Mouse (Mus musculus) c-Kit-negative CD71-positive TER-119-positive erythroid progenitor cells, embryonic 14.5 days (primary cell): ENCODE results near the gene Atp6v1e1.
A peak's percentile ranks its signal among the peaks of the same experiment; 100 is the strongest.
"Not testable (repeated sequence)": the region's sequence is repeated elsewhere in the genome, so short reads cannot be mapped to it uniquely, and the experiment has no call there.

Experiments used
- DNase-seq: peaks from one replicate; pipeline ENCODE4 v3.0.0-alpha.2; 2013; ENCODE audit warnings: low read depth, low spot score

Atp6v1e1 gene

GRCm38 (mm10) chr6:120820144-120820543, 2.4 kb downstream of the Atp6v1e1 start:
- no peak for DNase-seq

GRCm38 (mm10) chr6:120819294-120819693, 3.3 kb downstream of the Atp6v1e1 start:
- DNase-seq, result no peak

DNA sequence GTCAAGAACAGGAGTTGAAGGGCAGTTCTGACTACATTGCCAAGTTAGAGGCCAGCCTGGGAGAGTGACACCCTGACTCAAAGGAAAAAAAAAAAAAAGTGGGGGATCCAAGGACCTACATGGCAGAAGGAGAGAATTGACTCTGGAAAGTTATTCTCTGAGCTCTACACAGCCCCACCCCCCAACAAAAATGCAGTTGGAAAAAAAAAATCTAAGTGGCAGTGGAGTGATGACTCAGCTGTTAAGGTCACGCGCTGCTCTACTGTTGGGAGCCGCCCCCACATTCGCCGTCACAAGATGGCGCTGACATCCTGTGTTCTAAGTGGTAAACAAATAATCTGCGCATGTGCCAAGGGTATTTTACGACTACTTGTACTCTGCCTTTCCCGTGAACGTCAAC, 10.6 kb downstream of the Atp6v1e1 start:
- DNase-seq, result not testable (repeated sequence)

- DNase-seq, result no peak
Measured at GRCm38 (mm10) chr6:120807738-120808081, 14.9 kb downstream of the Atp6v1e1 start.

DNA sequence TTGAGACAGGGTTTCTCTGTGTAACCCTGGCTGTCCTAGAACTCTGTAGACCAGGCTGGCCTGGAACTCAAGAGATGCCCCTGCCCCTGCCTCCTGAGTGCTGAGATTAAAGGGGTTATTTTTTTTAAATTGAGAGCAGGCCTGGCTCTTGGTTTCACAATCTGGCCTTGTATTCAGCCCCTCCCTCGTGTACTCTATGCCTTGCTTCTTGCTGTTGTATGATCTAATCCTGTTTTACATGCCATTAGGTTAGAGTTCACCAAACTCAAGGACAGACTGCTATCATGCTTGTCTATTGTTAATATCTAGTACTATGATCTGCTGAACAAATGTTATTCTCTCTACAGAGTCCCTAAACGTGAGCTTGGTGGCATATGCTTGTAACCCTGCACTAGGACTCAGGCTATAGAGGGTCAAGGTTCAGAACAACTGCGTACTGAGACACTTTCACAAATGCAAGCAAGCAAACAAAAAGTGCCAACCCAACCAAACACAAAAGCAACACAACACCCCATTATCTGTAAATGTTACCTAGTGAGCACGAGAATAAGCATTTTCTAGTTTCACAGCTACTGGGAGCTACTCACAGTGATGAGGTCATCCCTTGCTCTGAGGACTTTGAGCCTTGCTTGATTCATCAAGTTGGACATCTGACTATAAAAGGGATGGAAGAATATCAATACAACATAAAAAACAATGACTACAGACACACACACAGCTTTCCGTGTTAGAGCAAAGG, 15.4 kb downstream of the Atp6v1e1 start:
- DNase-seq, result no peak

DNA sequence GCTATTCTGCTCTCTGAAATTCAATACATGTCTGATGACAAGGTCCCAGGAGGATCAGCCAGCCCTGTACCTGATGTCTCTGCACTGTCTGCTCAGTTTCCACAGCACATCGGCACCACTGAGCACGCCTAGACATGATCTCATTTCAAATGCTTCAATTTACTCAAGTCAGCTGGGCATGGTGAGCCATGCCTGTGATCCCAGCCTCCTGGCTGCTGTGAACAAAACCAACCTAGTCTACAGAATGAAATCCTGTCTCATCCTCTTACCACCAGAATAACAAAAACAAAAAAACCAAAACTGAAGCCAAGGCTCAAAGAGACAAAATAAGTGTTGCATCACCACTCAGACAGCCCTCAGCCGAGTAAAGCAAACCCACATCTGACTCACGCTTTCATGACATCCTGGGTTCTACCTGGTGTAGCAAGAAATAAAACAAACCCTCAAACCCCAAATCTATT, 23.0 kb downstream of the Atp6v1e1 start:
- no peak for DNase-seq

- no peak for DNase-seq
Measured at GRCm38 (mm10) chr6:120798905-120799304, 23.7 kb downstream of the Atp6v1e1 start.

GRCm38 (mm10) chr6:120798019-120798418, 24.6 kb downstream of the Atp6v1e1 start:
- no peak for DNase-seq

GRCm38 (mm10) chr6:120796111-120796510, 26.5 kb downstream of the Atp6v1e1 start:
- no peak for DNase-seq

GRCm38 (mm10) chr6:120795422-120796086, 27.0 kb downstream of the Atp6v1e1 start:
- DNase-seq, result no peak

GRCm38 (mm10) chr6:120792947-120793346, 29.6 kb downstream of the Atp6v1e1 start:
- no peak for DNase-seq

DNA sequence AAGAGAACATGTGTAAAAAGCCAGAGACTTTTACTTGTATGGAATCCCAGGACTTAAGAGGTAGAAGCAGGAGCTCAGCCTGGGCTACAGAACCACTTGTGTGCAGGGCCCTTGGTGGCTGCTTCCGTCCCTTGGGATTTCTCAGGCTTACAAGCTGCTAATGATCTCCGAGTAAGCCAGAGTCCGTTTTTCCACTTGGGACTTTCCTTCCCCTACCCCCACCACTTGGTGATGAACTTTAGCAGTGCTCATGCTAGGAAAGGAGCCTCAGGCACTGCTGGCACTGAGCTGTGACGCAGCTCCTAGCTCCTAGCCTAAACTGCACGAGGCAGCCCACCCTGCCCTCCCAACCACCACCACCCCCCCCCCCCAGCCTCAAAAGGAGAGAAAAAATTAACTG, 31.9 kb downstream of the Atp6v1e1 start:
- DNase-seq, result no peak

DNA sequence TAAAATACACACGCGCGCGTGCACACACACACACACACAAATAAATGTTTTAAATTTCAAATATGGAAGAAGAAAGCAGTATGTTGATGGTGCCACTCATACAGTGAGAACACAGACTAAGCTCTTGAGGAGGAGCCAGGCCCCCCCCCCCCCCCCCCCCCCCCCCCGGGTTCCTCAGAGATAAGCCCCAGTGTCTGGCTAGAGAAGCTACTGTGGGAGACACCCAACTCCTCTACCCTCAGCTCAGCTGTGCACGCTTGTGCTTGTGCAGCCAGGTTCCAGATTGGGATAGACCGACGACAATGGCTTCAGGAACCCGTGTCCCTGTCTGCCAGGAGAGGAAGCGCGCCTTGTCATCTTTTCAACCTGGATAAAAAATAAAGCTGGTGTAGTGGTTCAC, 32.4 kb downstream of the Atp6v1e1 start:
- no peak for DNase-seq

DNA sequence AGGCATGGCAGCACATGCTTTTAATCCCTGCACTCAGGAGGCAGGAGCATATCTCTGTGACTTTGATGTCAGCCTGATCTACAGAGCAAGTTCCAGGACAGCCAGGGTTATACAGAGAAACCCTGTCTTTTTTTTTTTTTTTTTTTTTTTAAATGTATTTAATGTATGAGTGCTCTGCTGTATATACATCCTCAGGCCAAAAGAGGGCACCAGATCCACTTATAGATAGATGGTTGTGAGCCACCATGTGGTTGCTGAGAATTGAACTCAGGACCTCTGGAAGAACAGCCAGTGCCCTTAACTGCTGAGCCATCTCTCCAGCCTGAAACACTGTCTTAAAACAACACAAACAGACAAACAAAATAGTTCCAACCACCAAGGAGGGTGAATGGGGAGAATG, 33.7 kb downstream of the Atp6v1e1 start:
- peak; percentile 13 for DNase-seq

- DNase-seq, result no peak
Measured at GRCm38 (mm10) chr6:120788068-120788607, 34.5 kb downstream of the Atp6v1e1 start.

- DNase-seq, result no peak
Measured at GRCm38 (mm10) chr6:120784351-120784750, 38.2 kb downstream of the Atp6v1e1 start.

DNA sequence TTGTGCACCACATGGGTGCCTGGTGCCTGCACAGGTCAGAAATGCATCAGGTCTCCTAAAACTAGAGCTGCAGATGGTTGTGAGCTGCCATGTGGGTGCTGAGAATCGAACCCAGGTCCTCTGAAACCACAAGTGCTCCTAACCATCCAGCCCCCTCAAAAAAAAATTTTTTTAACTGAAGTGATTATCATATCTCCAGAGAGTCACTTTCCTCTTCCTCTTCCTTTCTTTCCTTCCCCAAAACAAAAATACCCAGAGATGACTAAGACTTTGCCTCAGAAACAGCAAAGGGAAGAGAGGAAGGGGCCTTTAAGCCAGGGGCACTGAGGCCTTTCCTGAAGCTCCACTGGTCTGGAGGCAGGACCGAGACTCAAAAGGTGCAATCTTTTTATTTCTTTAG, 39.6 kb downstream of the Atp6v1e1 start:
- DNase-seq, result no peak

DNA sequence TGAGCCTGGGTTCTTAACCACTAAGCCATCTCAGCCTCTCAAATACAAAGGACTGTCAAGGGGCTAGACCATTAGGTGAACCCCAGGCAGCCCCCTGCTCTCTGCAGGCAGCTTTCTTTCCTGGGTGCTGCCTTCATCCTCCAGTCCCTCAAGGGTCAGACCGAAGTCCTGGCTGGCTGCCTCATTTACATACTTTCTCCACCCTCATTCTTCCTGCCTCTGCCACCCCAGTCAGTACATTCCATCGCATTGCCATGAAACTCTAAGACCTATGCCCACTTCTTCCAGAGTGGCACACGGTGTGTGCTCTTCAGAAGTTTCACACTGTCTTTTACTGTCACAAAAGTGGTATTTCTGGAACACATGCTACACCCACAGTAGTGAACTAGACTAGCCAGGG, 44.4 kb downstream of the Atp6v1e1 start:
- no peak for DNase-seq

- no peak for DNase-seq
Measured at GRCm38 (mm10) chr6:120777533-120777932, 45.1 kb downstream of the Atp6v1e1 start.

GRCm38 (mm10) chr6:120776286-120776685, 46.3 kb downstream of the Atp6v1e1 start:
- no peak for DNase-seq

GRCm38 (mm10) chr6:120773763-120774162, 48.8 kb downstream of the Atp6v1e1 start:
- DNase-seq, result no peak

GRCm38 (mm10) chr6:120773149-120773628, 49.4 kb downstream of the Atp6v1e1 start, which contains the start of gene Slc25a18:
Slc25a18 (plus strand) TSS chr6:120773578.
- DNase-seq, result no peak

DNA sequence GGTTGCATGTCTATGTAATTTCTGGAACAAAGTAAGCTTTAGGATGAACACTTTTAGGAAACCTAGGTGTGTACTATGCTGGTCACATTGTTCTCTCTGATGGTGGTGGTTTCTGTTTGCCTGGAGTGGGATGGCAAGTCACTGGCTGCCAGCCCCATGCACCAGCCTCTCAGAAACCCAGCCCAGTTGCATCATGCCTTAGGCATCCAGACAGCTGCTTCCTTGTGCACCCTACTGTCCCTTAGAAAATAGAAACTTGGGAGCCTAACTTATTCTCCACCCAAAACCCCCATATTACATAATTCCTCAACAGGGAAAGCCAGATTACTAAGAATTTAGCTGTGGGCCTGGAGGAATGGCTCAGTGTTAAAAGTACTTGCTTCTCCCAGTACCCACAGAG, 50.6 kb downstream of the Atp6v1e1 start:
- no peak for DNase-seq
